Mouse (Mus musculus) hindbrain, embryonic 10.5 days (tissue): ENCODE measurements around the gene Npl. TPM values are rescaled to one million over a fixed set of nuclear protein-coding genes. Genes with fewer than 3 reads are reported as not detected.

Experiments used
- DNase-seq: peaks from one replicate; pipeline ENCODE4 v3.0.0-alpha.2; 2017; ENCODE audit warnings: low spot score
- H3K27ac ChIP-seq: fragments of 300-500 bp; sonication (generic); 2 replicates; pipeline ENCODE4 v1.5.1; 2016; ENCODE audit warnings: mild to moderate bottlenecking, moderate library complexity
- H3K27me3 ChIP-seq: fragments of 300-500 bp; sonication (generic); 2 replicates; pipeline ENCODE4 v1.6.1; 2016; ENCODE audit warnings: mild to moderate bottlenecking; ENCODE audit not compliant: poor library complexity, insufficient read depth, severe bottlenecking
- H3K36me3 ChIP-seq: fragments of 300-500 bp; sonication (generic); 2 replicates; pipeline ENCODE4 v1.6.1; 2016; ENCODE audit warnings: mild to moderate bottlenecking, moderate library complexity
- H3K4me1 ChIP-seq: fragments of 300-500 bp; sonication (generic); replicated peaks from 2 replicates; pipeline ENCODE4 v1.6.1; 2016; ENCODE audit warnings: mild to moderate bottlenecking
- H3K4me3 ChIP-seq: fragments of 300-500 bp; sonication (generic); 2 replicates; pipeline ENCODE4 v1.5.1; 2016; ENCODE audit warnings: mild to moderate bottlenecking, moderate library complexity
- H3K9me3 ChIP-seq: fragments of 300-500 bp; sonication (generic); 2 replicates; pipeline ENCODE4 v1.6.1; 2016; ENCODE audit warnings: mild to moderate bottlenecking, moderate library complexity
- WGBS: fragments of 180-500 bp; shearing (Covaris S2); methylation state at CpG from one replicate; pipeline ENCODE4 v1.1.7; 2016; 5-methylcytosine and 5-hydroxymethylcytosine counted together
- polyA plus RNA-seq: library from polyadenylated mRNA; unstranded; fragments of >200 nt; fragmentation: Nextera tagmentation; extraction: Ambion mirVana; gene quantifications from 2 replicates; pipeline ENCODE4 v1.2.1, GENCODE M21; 2016

Gene Npl
- 15.5 and 17.8 TPM in 2 replicates for polyA plus RNA-seq

- Histone ChIP-seq H3K4me3 (peak within 1 kb of the TSS; percentile 63), H3K27ac (peak within 1 kb of the TSS; percentile 83), H3K27me3 (peaks cover 24% of the 10 kb centered on the region), H3K36me3 (no peaks in the 10 kb centered on the region), H3K4me1 (peaks cover 11% of the 10 kb centered on the region), H3K9me3 (no peaks in the 10 kb centered on the region)
- WGBS = 5% methylated on average over 29 of the region's 29 CpGs
- DNase-seq = peak; percentile 72
These were observed at the start of gene Npl for GRCm38 (mm10) chr1:153549536-153550199. TSS of gene Npl (minus strand) at chr1:153550045.

- Histone ChIP-seq H3K9me3 (no peaks in the 10 kb centered on the region), H3K4me3 (no peak overlapping the region), H3K4me1 (peaks cover 19% of the 10 kb centered on the region), H3K27ac (peak overlapping the region; percentile 59; the same call in 1 of the 2 replicates), H3K27me3 (no peaks in the 10 kb centered on the region), H3K36me3 (no peaks in the 10 kb centered on the region)
- 50% methylated on average over 9 of the region's 9 CpGs for WGBS
- no peak for DNase-seq
These were observed 49.6 kb upstream of the Npl start for GRCm38 (mm10) chr1:153599302-153600045.

DNA sequence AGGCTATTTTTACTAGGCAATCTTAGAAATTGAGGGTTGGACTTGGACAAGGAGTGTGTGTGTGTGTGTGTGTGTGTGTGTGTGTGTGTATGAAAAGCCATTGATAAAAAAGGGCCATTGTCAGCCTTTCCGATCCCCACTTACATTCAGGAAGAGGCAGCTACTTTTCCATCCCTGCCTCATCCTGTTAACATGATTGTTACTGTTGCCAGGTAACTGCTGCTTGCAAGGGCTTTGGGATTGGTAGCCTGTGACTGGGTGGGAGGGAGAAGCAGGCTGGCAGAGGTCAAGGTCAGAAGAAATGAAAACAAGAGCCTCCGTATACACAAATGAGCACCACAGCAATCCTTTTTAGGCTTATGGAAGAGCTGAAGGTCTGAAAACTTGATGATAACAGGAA, 48.9 kb upstream of the Npl start:
- DNase-seq = peak; percentile 70
- Histone ChIP-seq H3K4me1 (peaks cover 22% of the 10 kb centered on the region), H3K27ac (peak overlapping the region; percentile 64), H3K36me3 (no peaks in the 10 kb centered on the region), H3K9me3 (no peaks in the 10 kb centered on the region), H3K4me3 (no peak overlapping the region), H3K27me3 (no peaks in the 10 kb centered on the region)
- WGBS = 15% methylated on average over 2 of the region's 2 CpGs

DNA sequence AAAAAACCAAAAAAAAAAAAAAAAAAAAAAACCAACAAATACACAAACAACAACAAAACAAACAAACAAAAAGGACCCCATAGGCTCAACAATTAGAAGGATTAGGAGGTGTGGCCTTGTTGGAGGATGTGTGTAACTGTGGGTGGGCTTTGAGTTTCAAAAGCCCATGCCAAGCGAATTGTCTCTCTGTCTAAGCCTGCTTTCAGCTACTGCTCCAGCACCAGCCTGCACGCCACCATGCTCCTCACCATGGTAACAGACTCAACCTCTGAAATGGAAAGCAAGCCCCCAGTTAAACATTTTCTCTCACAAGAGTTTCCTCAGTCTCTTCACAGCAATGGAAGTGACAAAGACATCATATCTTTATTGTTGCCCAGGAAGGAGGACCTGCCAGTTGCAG, 43.8 kb upstream of the Npl start:
- H3K36me3 ChIP-seq = no peaks in the 10 kb centered on the region
- no peaks in the 10 kb centered on the region for H3K9me3 ChIP-seq
- 49% methylated on average over 2 of the region's 2 CpGs for WGBS
- H3K4me1 ChIP-seq = peaks cover 13% of the 10 kb centered on the region
- no peak overlapping the region for H3K27ac ChIP-seq
- DNase-seq = no peak
- H3K4me3 ChIP-seq = no peak overlapping the region
- H3K27me3 ChIP-seq = no peaks in the 10 kb centered on the region

DNA sequence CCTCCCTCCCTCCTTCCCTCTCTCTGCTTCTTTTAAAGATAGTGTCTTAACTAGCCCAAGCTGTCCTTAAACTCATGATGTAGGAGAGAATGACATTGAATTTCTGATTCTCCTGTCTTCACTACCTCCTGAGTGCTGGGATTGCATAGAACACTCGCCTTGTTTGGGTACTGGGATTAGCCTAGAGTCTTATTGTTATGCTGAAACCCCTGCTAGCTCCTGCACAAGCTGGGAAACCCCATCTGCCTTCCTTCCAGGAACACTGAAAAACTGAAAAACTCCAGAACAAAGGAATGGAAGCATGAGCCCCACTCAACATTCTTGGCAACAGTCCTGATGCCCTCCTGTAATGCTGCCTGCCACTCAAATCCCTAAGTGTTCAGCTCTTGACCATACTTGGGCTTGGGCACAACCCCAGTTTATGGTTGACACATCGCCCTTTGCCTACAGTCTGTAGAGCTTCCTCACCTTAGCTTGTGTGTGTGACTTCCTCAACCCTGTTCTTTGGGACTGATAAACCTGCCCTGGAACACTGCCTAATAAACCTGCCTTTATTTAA, 40.4 kb upstream of the Npl start:
- Histone ChIP-seq H3K9me3 (no peaks in the 10 kb centered on the region), H3K4me1 (peaks cover 21% of the 10 kb centered on the region; the same call in 1 of the 2 replicates), H3K27me3 (no peaks in the 10 kb centered on the region), H3K27ac (no peak overlapping the region), H3K36me3 (no peaks in the 10 kb centered on the region), H3K4me3 (no peak overlapping the region)
- 76% methylated on average over 2 of the region's 2 CpGs for WGBS
- DNase-seq = no peak

- WGBS = 61% methylated on average over 5 of the region's 5 CpGs
- Histone ChIP-seq H3K4me3 (no peak overlapping the region), H3K4me1 (peaks cover 15% of the 10 kb centered on the region; the same call in 1 of the 2 replicates), H3K36me3 (no peaks in the 10 kb centered on the region), H3K27me3 (no peaks in the 10 kb centered on the region), H3K27ac (no peak overlapping the region), H3K9me3 (no peaks in the 10 kb centered on the region)
- no peak for DNase-seq
These were observed 38.1 kb upstream of the Npl start for GRCm38 (mm10) chr1:153587956-153588355.

GRCm38 (mm10) chr1:153586826-153587225, 37.0 kb upstream of the Npl start:
- H3K4me3 ChIP-seq = no peak overlapping the region
- peaks cover 15% of the 10 kb centered on the region; the same call in 1 of the 2 replicates for H3K4me1 ChIP-seq
- no peak overlapping the region for H3K27ac ChIP-seq
- H3K9me3 ChIP-seq = no peaks in the 10 kb centered on the region
- WGBS = 85% methylated on average over 10 of the region's 10 CpGs
- H3K27me3 ChIP-seq = no peaks in the 10 kb centered on the region
- no peaks in the 10 kb centered on the region for H3K36me3 ChIP-seq
- no peak for DNase-seq

DNA sequence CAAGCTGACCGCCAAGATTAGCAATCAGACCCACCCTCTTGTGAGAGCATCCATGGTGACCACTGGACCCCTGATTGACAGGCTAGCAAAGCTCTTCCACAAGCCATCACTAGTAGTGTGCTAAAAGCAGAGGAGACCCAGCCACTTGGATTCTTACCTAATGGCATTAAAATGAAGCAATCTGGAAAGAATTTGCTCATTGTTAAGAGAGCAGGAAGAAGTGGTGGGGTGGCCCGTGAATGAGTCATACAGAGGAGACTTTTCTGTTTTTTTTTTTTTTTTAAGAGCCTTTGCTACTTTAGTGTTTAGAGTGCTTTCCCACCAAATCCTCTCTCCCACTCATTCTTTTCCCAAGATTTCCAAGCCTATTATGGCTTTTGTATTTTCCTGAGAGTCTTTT, 35.9 kb upstream of the Npl start:
- Histone ChIP-seq H3K9me3 (no peaks in the 10 kb centered on the region), H3K4me3 (no peak overlapping the region), H3K27me3 (no peaks in the 10 kb centered on the region), H3K4me1 (peaks cover 15% of the 10 kb centered on the region; the same call in 1 of the 2 replicates), H3K36me3 (no peaks in the 10 kb centered on the region), H3K27ac (no peak overlapping the region)
- WGBS = 56% methylated on average over 2 of the region's 2 CpGs
- no peak for DNase-seq

DNA sequence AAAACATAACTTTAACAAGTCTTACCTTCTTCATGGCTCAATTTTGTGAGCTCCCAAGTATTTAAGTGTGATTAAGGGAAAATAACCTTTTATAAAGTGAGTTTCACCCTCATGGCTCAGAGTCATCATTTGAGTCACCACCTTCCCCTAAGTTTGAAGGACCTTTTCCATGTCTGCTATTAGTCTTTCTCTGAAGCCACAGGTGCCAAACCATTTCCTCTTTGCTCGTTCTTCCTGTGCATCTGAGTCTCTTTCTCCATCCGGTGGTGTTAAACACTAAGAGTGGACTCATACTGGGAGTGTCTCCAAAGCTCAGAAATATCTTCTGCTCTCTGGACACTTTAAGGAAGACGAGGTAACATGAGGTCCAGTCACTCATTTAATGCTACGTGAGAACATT, 33.3 kb upstream of the Npl start:
- H3K4me3 ChIP-seq = no peak overlapping the region
- H3K36me3 ChIP-seq = no peaks in the 10 kb centered on the region
- WGBS = 83% methylated on average over 4 of the region's 4 CpGs
- H3K9me3 ChIP-seq = no peaks in the 10 kb centered on the region
- peaks cover 15% of the 10 kb centered on the region; the same call in 1 of the 2 replicates for H3K4me1 ChIP-seq
- no peak for DNase-seq
- no peaks in the 10 kb centered on the region for H3K27me3 ChIP-seq
- no peak overlapping the region for H3K27ac ChIP-seq

DNA sequence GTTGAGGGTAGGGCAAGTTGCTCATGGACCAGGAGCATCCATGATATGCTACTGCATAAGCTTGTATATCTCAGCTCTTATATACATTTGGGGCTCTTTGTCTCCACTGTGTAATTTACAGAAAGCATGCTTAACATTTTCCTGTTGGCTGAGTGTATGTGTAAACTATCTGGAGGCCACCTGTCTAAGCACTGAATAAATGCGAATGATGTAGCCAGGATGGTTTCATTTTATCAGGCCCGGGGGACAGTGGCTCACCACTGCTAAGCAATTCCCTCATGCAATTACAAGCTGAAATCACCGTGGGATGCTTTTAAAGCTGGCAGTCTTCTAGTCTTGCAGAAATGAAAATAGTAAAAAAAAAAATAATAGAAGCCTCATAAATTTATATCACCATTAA, 24.9 kb upstream of the Npl start:
- Histone ChIP-seq H3K4me3 (no peak overlapping the region), H3K27ac (no peak overlapping the region), H3K36me3 (no peaks in the 10 kb centered on the region), H3K4me1 (peaks cover 4% of the 10 kb centered on the region; the same call in 1 of the 2 replicates), H3K27me3 (no peaks in the 10 kb centered on the region), H3K9me3 (no peaks in the 10 kb centered on the region)
- WGBS = 81% methylated on average over 3 of the region's 3 CpGs
- DNase-seq = no peak

DNA sequence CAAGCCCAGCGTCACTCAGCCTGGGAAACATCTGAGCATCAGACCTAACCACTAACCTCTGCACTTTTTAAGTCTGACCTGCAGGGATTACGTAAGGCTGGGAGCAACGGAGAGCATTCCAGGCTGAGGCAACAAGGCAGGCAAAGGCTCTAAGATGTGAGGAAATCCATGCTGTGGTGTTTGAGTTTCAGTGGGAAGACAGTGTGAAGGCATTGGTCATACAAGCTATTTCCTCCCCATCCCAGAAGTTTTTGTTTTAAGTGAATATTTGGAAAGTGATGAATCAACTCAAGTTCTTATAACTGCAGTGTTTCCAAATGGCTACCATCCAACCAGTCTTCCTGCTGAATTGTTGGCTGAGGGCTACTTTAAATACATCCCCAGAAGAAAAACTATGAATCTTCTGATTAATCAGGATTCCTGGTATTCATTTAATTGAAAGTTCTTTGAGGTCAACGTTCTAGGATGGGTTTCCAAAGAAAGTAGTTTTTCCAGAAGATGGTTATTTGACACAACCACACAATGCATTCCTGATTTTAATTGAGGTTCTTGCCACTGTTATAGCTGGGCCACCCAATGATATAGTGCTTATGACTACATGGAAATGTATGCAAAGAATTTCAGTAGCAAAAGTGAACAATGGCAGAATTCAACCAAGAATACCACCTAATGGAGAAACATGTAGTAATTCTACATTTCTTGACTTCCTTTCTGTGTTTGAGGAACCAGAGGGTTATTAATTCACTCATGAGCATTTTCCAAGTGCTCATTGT, 22.6 kb upstream of the Npl start:
- no peak for DNase-seq
- Histone ChIP-seq H3K36me3 (no peaks in the 10 kb centered on the region), H3K9me3 (no peaks in the 10 kb centered on the region), H3K4me3 (no peak overlapping the region), H3K27me3 (no peaks in the 10 kb centered on the region), H3K27ac (no peak overlapping the region), H3K4me1 (peaks cover 4% of the 10 kb centered on the region; the same call in 1 of the 2 replicates)
- WGBS = 78% methylated on average over 4 of the region's 4 CpGs

GRCm38 (mm10) chr1:153565701-153566100, 15.9 kb upstream of the Npl start:
- no peak for DNase-seq
- 80% methylated on average over 8 of the region's 8 CpGs for WGBS
- Histone ChIP-seq H3K4me3 (no peak overlapping the region), H3K9me3 (no peaks in the 10 kb centered on the region), H3K27ac (no peak overlapping the region), H3K4me1 (no peaks in the 10 kb centered on the region), H3K36me3 (no peaks in the 10 kb centered on the region), H3K27me3 (no peaks in the 10 kb centered on the region)
